Mouse (Mus musculus): ENCODE measurements at regions not wholly inside any gene's neighbourhood (a gene's known extent, or its start where the extent isn't known, plus 50 kb on each side); places are given as distances from the start of the nearest gene placed in this dataset.

GRCm38 (mm10) chr1:121050695-121051495 lies 281.5 kb downstream of the Insig2 start:
- Histone ChIP-seq H3K4me1 (ENCODE audit: insufficient read depth) (no peaks in the 10 kb centered on the region), H3K4me3 (ENCODE audit: low read depth, low read length) (no peak overlapping the region), H3K9ac (replicated peaks) (no peak overlapping the region), H3K9me3 (ENCODE audit: low read length) (no peaks in the 10 kb centered on the region), H3K36me3 (replicated peaks; ENCODE audit: insufficient read depth, low read length) (no peaks in the 10 kb centered on the region), H3K4me2 (ENCODE audit: low read depth, low read length) (no peak overlapping the region), H3K27me3 (ENCODE audit: insufficient read depth, low read length) (no peaks in the 10 kb centered on the region), H3K27ac (ENCODE audit: low read depth) (no peak overlapping the region)
- DNase-seq: no peak
- no peak for TF ChIP-seq CTCF (IDR thresholded peaks at IDR 0.05; ENCODE audit: low read depth)
- TF ChIP-seq EP300 (IDR thresholded peaks at IDR 0.05; ENCODE audit: low read depth): no peak
- no peak for ATAC-seq
- 46% methylated on average over 12 of the region's 12 CpGs for WGBS (ENCODE audit: insufficient replicate concordance)

GRCm38 (mm10) chr1:121051496-121052119 lies 280.8 kb downstream of the Insig2 start:
- no peaks in the 10 kb centered on the region for H3K27me3 ChIP-seq (ENCODE audit: insufficient read depth, low read length)
- 58% methylated on average over 6 of the region's 6 CpGs for WGBS (ENCODE audit: insufficient replicate concordance)
- no peak overlapping the region for H3K27ac ChIP-seq (ENCODE audit: low read depth)
- no peaks in the 10 kb centered on the region for H3K9me3 ChIP-seq (ENCODE audit: low read length)
- DNase-seq: no peak
- H3K4me3 ChIP-seq (ENCODE audit: low read depth, low read length): no peak overlapping the region
- no peak overlapping the region for H3K4me2 ChIP-seq (ENCODE audit: low read depth, low read length)
- no peaks in the 10 kb centered on the region for H3K4me1 ChIP-seq (ENCODE audit: insufficient read depth)
- TF ChIP-seq EP300 (IDR thresholded peaks at IDR 0.05; ENCODE audit: low read depth) (no peak), CTCF (IDR thresholded peaks at IDR 0.05; ENCODE audit: low read depth) (no peak)
- no peak overlapping the region for H3K9ac ChIP-seq (replicated peaks)
- no peaks in the 10 kb centered on the region for H3K36me3 ChIP-seq (replicated peaks; ENCODE audit: insufficient read depth, low read length)
- ATAC-seq: no peak

GRCm38 (mm10) chr1:121052120-121052501 lies 280.3 kb downstream of the Insig2 start:
- no peaks in the 10 kb centered on the region for H3K27me3 ChIP-seq (ENCODE audit: insufficient read depth, low read length)
- WGBS (ENCODE audit: insufficient replicate concordance): 61% methylated on average over 5 of the region's 5 CpGs
- no peak overlapping the region for H3K9ac ChIP-seq (replicated peaks)
- H3K4me1 ChIP-seq (ENCODE audit: insufficient read depth): no peaks in the 10 kb centered on the region
- no peaks in the 10 kb centered on the region for H3K36me3 ChIP-seq (replicated peaks; ENCODE audit: insufficient read depth, low read length)
- H3K4me3 ChIP-seq (ENCODE audit: low read depth, low read length): no peak overlapping the region
- no peaks in the 10 kb centered on the region for H3K9me3 ChIP-seq (ENCODE audit: low read length)
- DNase-seq (no peak), ATAC-seq (no peak)
- no peak overlapping the region for H3K27ac ChIP-seq (ENCODE audit: low read depth)
- no peak for TF ChIP-seq EP300 (IDR thresholded peaks at IDR 0.05; ENCODE audit: low read depth)
- no peak for TF ChIP-seq CTCF (IDR thresholded peaks at IDR 0.05; ENCODE audit: low read depth)
- no peak overlapping the region for H3K4me2 ChIP-seq (ENCODE audit: low read depth, low read length)

- WGBS (ENCODE audit: insufficient replicate concordance): 43% methylated on average over 11 of the region's 11 CpGs
- H3K27me3 ChIP-seq (ENCODE audit: insufficient read depth, low read length): no peaks in the 10 kb centered on the region
- no peak for TF ChIP-seq EP300 (IDR thresholded peaks at IDR 0.05; ENCODE audit: low read depth)
- TF ChIP-seq CTCF (IDR thresholded peaks at IDR 0.05; ENCODE audit: low read depth): no peak
- H3K4me1 ChIP-seq (ENCODE audit: insufficient read depth): no peaks in the 10 kb centered on the region
- ATAC-seq (no peak), DNase-seq (no peak)
- no peak overlapping the region for H3K27ac ChIP-seq (ENCODE audit: low read depth)
- H3K4me3 ChIP-seq (ENCODE audit: low read depth, low read length): no peak overlapping the region
- no peak overlapping the region for H3K4me2 ChIP-seq (ENCODE audit: low read depth, low read length)
- H3K9me3 ChIP-seq (ENCODE audit: low read length): no peaks in the 10 kb centered on the region
- H3K9ac ChIP-seq (replicated peaks): no peak overlapping the region
- H3K36me3 ChIP-seq (replicated peaks; ENCODE audit: insufficient read depth, low read length): no peaks in the 10 kb centered on the region
Observed at GRCm38 (mm10) chr1:121053692-121054091, 278.7 kb downstream of the Insig2 start.

GRCm38 (mm10) chr1:121074569-121074968 lies 257.8 kb downstream of the Insig2 start:
- ATAC-seq (no peak), DNase-seq (no peak)
- H3K4me2 ChIP-seq (ENCODE audit: low read depth, low read length): no peak overlapping the region
- no peaks in the 10 kb centered on the region for H3K36me3 ChIP-seq (replicated peaks; ENCODE audit: insufficient read depth, low read length)
- no peak overlapping the region for H3K4me3 ChIP-seq (ENCODE audit: low read depth, low read length)
- no peak overlapping the region for H3K9ac ChIP-seq (replicated peaks)
- H3K9me3 ChIP-seq (ENCODE audit: low read length): no peaks in the 10 kb centered on the region
- no peaks in the 10 kb centered on the region for H3K4me1 ChIP-seq (ENCODE audit: insufficient read depth)
- TF ChIP-seq EP300 (IDR thresholded peaks at IDR 0.05; ENCODE audit: low read depth): no peak
- TF ChIP-seq CTCF (IDR thresholded peaks at IDR 0.05; ENCODE audit: low read depth): no peak
- WGBS (ENCODE audit: insufficient replicate concordance): 70% methylated on average over 1 of the region's 1 CpGs
- no peak overlapping the region for H3K27ac ChIP-seq (ENCODE audit: low read depth)
- H3K27me3 ChIP-seq (ENCODE audit: insufficient read depth, low read length): no peaks in the 10 kb centered on the region

GRCm38 (mm10) chr1:121082839-121083238 lies 249.6 kb downstream of the Insig2 start:
- Histone ChIP-seq H3K27ac (ENCODE audit: low read depth) (no peak overlapping the region), H3K36me3 (replicated peaks; ENCODE audit: insufficient read depth, low read length) (no peaks in the 10 kb centered on the region), H3K27me3 (ENCODE audit: insufficient read depth, low read length) (no peaks in the 10 kb centered on the region), H3K9ac (replicated peaks) (no peak overlapping the region), H3K4me2 (ENCODE audit: low read depth, low read length) (no peak overlapping the region), H3K4me3 (ENCODE audit: low read depth, low read length) (no peak overlapping the region), H3K9me3 (ENCODE audit: low read length) (no peaks in the 10 kb centered on the region), H3K4me1 (ENCODE audit: insufficient read depth) (no peaks in the 10 kb centered on the region)
- ATAC-seq (no peak), DNase-seq (no peak)
- WGBS (ENCODE audit: insufficient replicate concordance): 43% methylated on average over 5 of the region's 5 CpGs
- TF ChIP-seq EP300 (IDR thresholded peaks at IDR 0.05; ENCODE audit: low read depth) (no peak), CTCF (IDR thresholded peaks at IDR 0.05; ENCODE audit: low read depth) (no peak)
